Mouse (Mus musculus) telencephalon, adult 2 months (tissue): ENCODE measurements around the gene Vmn1r100.
"Not testable (repeated sequence)": the region's sequence is repeated elsewhere in the genome, so short reads cannot be mapped to it uniquely, and the experiment has no call there.

Experiments used
- DNase-seq: peaks from one replicate; pipeline ENCODE4 v3.0.0-alpha.2; 2011; ENCODE audit warnings: low read depth, low spot score

Vmn1r100 gene

DNA sequence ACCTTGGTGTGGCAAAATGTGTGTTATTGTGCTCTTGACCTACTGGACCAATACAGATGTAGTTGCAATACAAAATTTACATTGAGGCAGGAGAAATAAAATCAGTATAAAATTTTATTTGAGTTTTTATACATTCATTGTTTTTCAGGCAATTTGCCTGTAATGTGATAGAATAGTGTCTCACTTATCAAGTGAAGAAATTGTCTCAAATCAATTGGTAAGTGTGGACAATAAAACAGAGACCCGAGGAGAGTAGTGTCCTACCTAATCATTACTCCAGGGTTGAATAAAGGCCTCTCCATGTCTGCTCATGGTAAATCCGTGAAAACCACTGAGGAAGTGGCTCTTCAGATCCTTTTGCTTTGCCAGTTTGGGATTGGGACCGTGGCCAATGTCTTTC, at the start of gene Vmn1r100:
Gene Vmn1r100 (plus strand): TSS at position 301 of the 400 bp plus-strand sequence.
- not testable (repeated sequence) for DNase-seq

DNA sequence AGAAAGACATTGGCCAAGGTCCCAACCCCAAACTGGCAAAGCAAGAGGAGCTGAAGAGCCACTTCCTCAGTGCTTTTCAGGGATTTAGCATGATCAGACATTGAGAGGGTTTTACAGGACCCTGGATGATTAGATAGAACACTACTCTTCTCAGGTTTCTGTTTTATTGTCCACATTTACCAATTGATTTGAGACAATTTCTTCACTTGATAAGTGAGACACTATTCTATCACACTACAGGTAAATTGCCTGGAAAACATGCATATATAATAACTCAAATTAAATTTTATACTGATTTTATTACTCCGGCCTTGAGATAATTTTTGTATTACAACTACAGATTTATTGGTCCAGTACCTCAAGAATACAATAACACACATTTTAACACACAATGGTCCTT, 42.4 kb upstream of the Vmn1r100 start, which contains the start of gene Gm5728:
Gene Gm5728 (minus strand): TSS at position 101 of the 400 bp plus-strand sequence.
- DNase-seq, result not testable (repeated sequence)

DNA sequence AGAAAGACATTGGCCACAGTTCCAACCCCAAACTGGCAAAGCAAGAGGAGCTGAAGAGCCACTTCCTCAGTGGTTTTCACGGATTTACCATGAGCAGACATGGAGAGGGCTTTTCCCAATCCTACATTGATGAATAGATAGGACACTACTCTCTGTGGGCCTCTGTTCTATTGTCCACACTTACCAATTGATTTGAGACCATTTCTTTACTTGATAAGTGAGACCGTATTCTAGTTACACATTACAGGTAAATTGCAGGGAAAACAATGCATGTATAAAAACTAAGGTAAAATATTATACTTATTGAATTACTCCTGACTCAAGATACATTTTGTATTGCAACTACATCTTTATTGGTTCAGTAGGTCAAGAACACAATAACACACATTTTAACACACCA, 24.8 kb downstream of the Vmn1r100 start, which contains the start of gene Vmn1r101:
Gene Vmn1r101 (minus strand): TSS at position 101 of the 400 bp plus-strand sequence.
- DNase-seq, result not testable (repeated sequence)
